Mouse (Mus musculus) monocyte, adult 59 days (primary cell): ENCODE data around the gene Acp7. TPM values are rescaled to one million over a fixed set of nuclear protein-coding genes. Genes with fewer than 3 reads are reported as not detected.

ENCODE experiments used
- total RNA-seq, 2 experiments: library from RNA; stranded (reverse); gene quantifications; one replicate each; pipeline ENCODE4 v1.2.4; 2023

Acp7 gene
- total RNA-seq, result not detected

GRCm38 (mm10) chr7:28631073-28631472 lies at the start of gene Acp7:
Gene Acp7 (minus strand): TSS chr7:28631332.

GRCm38 (mm10) chr7:28597642-28598446 lies 33.3 kb downstream of the Acp7 start, which contains the start of the genes Samd4b and Pak4:
Gene Samd4b (minus strand): TSS chr7:28598144.
Gene Pak4 (minus strand): TSS chr7:28598185.

Other genes with a start within 250 kb of the Acp7 start
- gene Med29, start 238.6 kb downstream of the Acp7 start, total RNA-seq, result 10 to 100 TPM; 15.0 to 18.4 TPM
- 100 to 1,000 TPM; 153 to 188 TPM for gene Paf1, start 238.4 kb downstream of the Acp7 start, total RNA-seq
- gene Gmfg, start 193.9 kb downstream of the Acp7 start, total RNA-seq, result 100 to 1,000 TPM; 265 to 280 TPM
- gene Lrfn1, start 179.4 kb downstream of the Acp7 start, total RNA-seq, result 10 to 100 TPM; 10.6 to 17.6 TPM
- not detected for gene Ifnl2, start 120.9 kb downstream of the Acp7 start, total RNA-seq
- not detected for gene Ifnl3, start 108.5 kb downstream of the Acp7 start, total RNA-seq
- not detected for gene Sycn, start 90.4 kb downstream of the Acp7 start, total RNA-seq
- gene Nccrp1, start 84.1 kb downstream of the Acp7 start, total RNA-seq, result 1 to 10 TPM; 1.5 to 2.3 TPM
- 10 to 100 TPM; 59.5 to 62.7 TPM for gene Samd4b, start 33.2 kb downstream of the Acp7 start, total RNA-seq
- 10 to 100 TPM; 30.1 to 35.2 TPM for gene Pak4, start 33.1 kb downstream of the Acp7 start, total RNA-seq
- gene Fbxo27, start 61.5 kb upstream of the Acp7 start, total RNA-seq, result not detected
- gene Fbxo17, start 85.5 kb upstream of the Acp7 start, total RNA-seq, result under 1 TPM; 0.94 to 1.00 TPM
- 10 to 100 TPM; 19.5 to 25.1 TPM for gene Mrps12, start 110.5 kb upstream of the Acp7 start, total RNA-seq
- 10 to 100 TPM in 1 of 2 experiments, 1 to 10 TPM in 1; 8.9 to 12.5 TPM for gene Sars2, start 110.7 kb upstream of the Acp7 start, total RNA-seq
- not detected for gene Ccer2, start 124.8 kb upstream of the Acp7 start, total RNA-seq
- gene Sirt2, start 135.4 kb upstream of the Acp7 start, total RNA-seq, result 100 to 1,000 TPM in 1 of 2 experiments, 10 to 100 TPM in 1; 95.2 to 113 TPM
- gene Nfkbib, start 136.2 kb upstream of the Acp7 start, total RNA-seq, result 100 to 1,000 TPM; 127 to 137 TPM
- 10 to 100 TPM; 16.0 to 20.8 TPM for gene Rinl, start 157.6 kb upstream of the Acp7 start, total RNA-seq
- gene Hnrnpl, start 177.2 kb upstream of the Acp7 start, total RNA-seq, result 100 to 1,000 TPM; 416 to 451 TPM
- gene Ech1, start 193.9 kb upstream of the Acp7 start, total RNA-seq, result 10 to 100 TPM; 68.4 to 69.6 TPM
- gene Lgals4, start 202.5 kb upstream of the Acp7 start, total RNA-seq, result 1 to 10 TPM; 3.2 to 3.9 TPM
- gene Lgals7, start 232.5 kb upstream of the Acp7 start, total RNA-seq, result 1 to 10 TPM in 1 of 2 experiments, not detected in 1; 1.2 TPM